Mouse (Mus musculus) ovary, adult 18-20 months (tissue): ENCODE results near the gene B3gat3.
"Not testable (repeated sequence)": the region's sequence is repeated elsewhere in the genome, so short reads cannot be mapped to it uniquely, and the experiment has no call there.

Source experiments
- DNase-seq: peaks from one replicate; pipeline ENCODE4 v3.0.0; 2022; ENCODE audit warnings: low spot score, mixed read lengths

Gene B3gat3

DNA sequence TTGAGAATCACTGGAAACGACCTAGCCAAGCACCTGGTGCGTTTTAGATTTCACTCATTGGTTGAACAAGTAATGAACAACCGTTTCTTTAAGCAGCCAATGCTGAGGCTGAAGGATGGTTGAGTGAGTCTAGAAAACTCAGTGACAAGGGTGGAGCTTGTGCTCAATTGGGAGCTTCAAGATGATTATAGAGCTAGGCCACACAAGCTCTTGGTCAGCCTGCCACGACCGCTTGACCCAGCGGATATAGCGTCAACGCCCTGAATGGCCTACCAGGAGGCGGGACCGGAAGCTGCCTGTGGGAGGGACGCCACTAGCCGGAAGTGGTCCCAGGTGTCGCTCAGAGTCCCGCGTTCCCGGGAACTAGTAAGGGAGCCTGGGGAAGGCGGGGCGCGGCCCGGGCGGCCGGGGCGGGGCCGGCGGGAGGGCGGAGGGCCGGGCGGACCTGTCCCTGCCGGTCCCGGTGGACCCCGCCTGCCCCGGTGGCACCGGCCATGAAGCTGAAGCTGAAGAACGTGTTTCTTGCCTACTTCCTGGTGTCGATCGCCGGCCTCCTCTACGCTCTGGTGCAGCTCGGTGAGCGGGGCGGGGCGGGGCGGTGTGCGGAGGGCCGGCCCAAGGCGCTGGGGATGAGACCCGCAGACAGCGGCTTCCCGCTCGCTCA, at the start of gene B3gat3:
Gene B3gat3, plus strand, starts transcription at position 302 of the 664 bp plus-strand sequence.
- peak; percentile 92 for DNase-seq

DNA sequence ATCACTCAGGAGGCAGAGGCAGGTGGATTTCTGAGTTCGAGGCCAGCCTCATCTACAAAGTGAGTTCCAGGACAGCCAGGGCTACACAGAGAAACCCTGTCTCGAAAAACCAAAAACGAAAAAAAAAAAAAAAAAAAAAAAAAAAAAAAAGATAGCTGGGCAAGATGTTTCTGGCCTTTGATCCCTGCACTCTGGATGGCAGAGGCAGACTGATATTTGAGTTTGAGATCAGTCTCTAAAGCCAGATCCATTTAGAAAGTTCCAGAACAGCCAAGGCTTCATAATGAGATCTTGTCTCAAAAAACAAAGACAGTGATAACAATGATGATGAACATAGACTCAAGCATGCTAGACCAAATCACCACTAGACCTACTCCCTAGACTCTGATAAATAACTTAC, 49.8 kb upstream of the B3gat3 start:
- DNase-seq: not testable (repeated sequence)

DNA sequence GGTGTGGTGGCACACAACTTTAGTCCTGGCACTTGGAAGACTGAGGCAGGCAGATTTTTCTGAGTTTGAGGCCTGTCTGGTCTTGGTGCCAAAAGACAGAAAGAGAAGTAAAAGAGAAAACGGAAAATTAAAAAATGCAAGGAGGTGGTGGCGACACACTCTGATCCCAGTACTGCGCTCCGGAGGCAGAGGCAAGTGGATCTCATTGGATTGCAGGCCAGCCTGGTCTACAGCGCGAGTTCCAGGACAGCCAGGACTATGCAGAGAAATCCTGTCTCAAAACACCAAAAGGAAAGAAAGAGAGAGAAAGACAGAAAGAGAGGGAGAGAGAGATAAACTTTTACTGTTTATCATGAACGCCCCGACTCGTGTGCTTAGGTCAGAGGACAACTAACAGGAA, 49.3 kb upstream of the B3gat3 start:
- no peak for DNase-seq

DNA sequence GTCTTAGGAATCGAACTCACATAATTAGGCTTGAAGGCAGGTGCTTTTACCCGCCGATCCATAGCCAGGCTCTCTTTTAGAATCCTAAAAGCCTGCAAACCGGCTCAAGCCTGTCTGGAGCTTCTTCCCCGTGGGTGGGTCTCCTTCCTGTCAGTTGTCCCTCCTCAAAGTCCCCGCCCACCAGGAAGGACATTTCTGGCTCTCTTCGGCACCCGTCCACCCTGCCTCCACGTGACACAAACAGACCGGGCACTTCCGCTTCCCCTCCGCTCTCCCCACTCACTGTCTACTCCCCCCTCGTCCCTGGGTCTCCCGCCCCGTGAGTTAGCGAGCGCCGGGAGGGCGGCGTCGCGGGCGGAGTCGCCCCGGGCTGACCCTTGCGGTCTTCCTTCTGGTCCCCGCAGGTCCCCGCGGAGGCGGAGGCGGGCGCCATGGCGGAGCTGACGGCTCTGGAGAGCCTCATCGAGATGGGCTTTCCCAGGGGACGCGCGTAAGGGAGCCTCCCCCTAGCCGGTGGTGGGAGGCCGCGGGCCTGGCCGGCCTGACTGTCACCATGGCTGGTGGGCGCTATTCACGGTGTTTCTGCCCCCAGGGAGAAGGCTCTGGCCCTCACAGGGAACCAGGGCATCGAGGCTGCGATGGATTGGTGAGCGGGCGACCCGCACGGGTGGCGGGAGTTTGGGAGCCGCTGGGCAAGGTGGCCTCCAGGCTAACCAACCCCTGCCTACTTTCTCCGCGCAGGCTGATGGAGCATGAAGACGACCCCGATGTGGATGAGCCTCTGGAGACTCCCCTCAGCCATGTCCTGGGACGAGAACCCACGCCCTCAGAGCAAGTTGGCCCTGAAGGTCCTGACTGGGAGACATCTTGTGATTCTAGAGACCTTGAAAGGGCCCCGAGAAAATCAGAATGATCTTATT, 48.6 kb upstream of the B3gat3 start, which contains the start of gene Ubxn1:
Gene Ubxn1, plus strand, starts transcription at position 230 of the 920 bp plus-strand sequence.
- DNase-seq: peak; percentile 98

DNA sequence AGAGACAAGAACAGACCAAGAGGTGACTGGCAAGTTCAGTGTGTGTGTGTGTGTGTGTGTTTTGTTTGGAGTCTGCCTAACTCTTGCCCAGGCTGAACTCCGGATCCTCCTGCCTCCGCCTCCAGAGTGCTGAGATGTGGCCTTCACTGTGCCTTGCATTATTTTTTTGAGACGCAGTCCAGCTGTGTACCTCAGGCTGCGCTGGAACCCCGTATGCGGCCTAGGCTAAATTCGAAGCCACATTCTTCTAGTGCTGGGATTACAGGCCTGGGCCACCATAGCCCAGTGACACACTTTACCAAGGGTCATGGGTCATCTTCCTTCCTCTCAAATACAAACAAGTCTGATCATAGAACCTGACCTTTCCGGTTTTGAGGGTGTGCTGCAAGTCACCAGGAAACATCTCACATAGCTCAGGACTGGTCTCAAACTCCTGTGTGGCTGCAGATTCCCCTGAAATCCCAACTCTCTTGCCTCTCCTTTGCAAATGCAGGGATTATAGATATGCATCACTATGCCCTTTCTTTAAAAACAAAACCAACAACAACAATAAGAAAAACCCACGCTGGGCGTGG, 47.8 kb upstream of the B3gat3 start:
- DNase-seq: no peak

DNA sequence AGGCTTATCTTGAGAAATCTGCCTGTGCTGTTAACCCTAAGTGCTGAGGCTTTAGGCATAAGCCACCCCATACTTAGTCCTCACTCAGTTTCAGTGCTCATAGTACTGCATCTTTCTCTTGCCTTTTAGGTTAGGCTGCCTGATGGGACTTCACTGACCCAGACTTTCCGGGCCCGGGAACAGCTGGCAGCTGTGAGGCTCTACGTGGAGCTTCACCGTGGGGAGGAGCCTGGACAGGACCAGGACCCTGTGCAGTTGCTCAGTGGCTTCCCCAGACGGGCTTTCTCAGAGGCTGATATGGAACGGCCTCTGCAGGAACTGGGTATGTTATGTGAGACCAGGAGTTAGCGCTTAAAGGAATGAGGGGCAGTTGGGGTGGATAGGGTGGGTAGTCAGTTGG, 45.1 kb upstream of the B3gat3 start:
- no peak for DNase-seq

DNA sequence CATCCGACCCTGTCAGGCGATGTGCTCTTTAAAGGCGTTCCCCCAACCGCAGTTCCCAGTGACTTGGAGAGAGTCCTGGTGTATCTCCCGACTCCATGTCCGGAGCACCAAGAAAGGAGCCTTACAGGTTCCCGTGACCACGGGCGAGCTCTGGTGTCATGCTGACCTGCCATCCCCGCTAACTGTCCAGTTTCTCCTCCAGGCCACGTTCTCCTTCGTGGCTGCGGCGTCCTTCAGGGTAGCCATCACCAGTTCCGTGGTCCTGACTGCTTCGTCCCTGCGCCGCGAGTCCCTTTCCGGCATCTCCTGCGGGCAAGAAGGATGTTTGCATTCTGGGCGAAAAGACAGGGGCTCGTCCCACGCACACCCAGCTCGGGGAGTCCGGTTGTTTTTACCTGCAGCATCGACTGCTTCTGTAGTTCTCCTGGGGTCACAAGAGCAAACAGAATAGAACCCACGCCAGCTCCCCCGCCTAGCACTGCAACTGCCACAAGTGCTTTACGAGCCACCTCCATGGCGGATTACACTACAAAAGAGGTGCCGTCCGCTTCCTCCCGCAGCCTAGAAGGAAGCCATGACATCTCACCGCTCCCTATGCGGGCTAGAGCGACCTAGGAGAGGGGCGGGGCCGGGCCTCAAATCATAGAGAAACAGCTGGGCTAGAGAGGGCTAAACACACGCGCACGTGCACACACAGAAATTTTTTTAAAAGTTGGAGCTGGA, 39.7 kb upstream of the B3gat3 start, which contains the start of gene Uqcc3:
Gene Uqcc3, minus strand, starts transcription at position 613 of the 723 bp plus-strand sequence.
- DNase-seq: peak; percentile 87

DNA sequence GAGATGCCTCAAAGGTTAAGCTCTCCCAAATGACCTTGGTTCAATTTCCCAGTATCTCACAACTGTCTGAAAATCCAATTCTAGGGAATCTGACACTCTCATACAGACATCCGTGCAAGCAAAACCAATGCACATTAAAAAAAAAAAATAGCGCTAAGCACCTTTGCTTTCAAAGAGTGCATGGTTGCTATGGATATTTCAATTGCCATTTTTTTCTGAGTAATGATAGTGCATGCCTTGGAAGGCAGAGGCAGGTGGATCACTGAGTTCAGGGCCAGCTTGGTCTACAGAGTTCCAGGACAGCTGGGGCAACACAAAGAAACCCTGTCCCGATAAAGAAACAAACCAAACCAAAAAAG, 39.2 kb upstream of the B3gat3 start:
- no peak for DNase-seq

DNA sequence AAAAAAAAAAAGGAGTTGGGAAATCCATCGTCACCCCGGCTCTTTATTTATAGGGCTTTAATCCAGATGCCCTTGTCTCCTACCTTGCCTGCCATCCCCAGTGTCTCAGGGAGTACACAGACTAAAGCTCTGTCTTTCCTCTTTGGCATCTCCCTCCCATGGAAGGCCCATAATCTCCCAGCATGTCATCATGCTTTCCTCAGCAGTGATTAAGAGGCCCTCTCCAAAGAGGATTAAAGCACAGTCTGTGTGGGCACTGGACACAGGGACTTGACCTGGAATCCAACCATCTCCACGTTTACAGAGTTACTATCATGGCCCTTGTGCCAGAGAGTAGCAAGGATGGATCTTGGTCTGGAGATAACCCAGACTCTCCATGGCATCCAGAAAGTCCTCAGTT, 36.6 kb upstream of the B3gat3 start, which contains the start of the genes Lbhd1 and Gm49403:
Gene Lbhd1, plus strand, starts transcription at position 117 of the 400 bp plus-strand sequence.
Gene Gm49403, plus strand, starts transcription at position 315 of the 400 bp plus-strand sequence.
- DNase-seq: no peak

DNA sequence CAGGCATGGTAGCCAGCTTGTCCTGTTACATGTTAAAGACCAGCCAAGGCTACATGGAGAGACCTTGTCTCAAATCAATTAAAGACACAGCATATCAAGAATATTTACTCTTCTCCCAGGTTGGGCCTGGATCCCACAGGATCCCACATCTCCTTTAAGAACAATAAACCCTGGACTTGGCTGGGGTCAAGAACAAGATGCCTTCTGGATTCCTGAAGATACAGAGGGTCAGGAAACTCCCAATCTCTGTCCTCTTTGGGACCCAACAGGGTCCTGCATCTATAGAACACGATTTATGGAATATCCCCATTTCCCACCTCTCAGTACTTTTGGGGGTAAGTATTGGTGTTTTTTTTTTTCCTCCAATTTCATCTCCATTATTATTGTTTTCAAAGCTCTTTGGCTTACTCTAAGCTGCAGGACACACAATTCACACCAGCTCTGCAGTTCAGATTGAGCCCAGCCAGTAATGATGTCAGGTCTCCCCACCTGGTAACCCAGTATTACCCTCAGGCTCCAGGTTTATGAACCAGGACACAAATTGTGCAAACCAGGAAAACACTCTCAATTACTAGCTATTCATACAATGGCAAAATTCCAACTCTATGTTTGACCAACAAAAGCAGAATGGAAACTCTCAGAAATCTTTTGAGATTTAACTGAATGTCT, 33.1 kb upstream of the B3gat3 start:
- no peak for DNase-seq

DNA sequence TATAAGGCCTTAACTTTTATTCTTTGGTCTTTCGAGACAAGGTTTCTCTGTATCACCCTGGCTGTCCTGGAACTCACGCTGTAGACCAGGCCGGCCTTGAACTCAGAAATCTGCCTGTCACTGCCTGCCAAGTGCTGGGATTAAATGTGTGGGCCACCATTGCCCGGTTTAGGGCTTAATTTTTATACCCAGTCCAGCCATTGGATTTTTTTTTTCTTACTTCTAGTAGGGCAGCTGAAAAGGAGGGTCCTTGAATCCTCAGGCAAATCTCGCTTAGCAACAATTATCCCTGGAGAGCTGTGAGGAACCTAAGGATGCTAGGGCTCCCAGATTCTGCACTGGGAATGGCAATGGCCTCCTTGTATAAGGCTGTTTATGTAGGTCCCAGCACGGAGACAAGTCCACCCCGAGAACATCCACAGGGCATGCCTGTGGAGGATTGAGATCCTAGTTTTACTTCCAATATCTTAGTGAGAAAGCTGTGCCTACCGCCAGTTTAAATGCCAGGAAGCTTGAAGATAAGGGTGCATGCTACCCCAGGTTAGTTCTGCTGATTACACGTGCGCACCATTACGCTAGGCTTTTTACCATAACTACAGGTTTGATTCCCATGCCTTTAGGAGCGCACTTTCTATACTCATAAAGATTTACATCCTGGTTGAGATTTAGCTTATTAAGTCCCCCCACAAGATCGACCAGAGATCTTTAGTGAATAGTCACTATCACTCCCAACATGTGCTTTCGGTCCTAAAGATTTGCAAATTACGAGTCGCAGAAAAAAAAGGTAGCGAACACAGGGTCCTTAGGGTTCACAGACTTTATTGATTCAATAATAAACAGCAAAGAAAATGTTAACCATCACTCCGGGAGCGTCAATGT, 32.4 kb upstream of the B3gat3 start:
- no peak for DNase-seq

DNA sequence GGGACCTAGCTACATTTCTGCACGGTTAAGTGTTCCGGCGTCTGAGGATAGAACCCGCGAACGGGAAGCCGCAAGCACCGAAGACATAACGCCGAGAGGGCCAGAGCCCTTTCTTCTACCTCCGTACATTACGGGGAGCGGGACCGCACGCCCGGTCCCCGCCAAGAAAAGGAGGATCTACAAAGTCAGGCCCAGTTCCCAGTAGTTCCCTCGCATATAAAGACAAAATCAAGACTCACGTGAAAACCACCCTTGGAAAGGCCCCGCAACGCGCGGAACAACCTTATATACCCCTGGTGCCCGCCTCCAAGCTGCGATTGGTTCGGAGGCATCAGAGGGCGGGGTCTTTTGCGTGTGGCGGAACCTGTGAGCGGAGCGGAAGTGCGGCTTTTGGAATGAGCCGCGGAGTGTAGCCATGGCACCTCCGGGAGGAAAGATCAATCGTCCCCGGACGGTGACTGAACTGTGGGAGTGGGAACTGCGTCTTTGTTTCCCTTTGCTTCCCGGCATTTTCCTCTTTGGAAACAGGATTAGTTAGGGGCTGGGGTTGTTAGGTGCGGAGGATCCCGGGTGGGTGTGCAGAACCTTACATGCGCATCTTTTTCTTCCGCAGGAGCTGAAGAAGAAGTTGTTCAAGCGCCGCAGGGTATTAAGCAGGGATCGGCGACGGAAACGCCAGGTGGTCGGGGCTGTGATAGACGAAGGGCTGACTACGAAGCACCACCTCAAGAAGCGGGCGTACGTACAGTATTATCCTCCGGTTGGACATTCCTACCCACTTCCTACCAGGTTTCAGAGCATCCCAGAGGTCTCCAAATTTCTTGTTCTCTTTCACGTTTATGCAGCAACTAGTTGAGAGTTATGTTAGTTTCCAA, 31.4 kb upstream of the B3gat3 start, which contains the start of the genes 1810009A15Rik and Gm49416:
Gene 1810009A15Rik, plus strand, starts transcription at position 343 of the 875 bp plus-strand sequence.
Gene Gm49416, plus strand, starts transcription at position 416 of the 875 bp plus-strand sequence.
- DNase-seq: peak; percentile 91

DNA sequence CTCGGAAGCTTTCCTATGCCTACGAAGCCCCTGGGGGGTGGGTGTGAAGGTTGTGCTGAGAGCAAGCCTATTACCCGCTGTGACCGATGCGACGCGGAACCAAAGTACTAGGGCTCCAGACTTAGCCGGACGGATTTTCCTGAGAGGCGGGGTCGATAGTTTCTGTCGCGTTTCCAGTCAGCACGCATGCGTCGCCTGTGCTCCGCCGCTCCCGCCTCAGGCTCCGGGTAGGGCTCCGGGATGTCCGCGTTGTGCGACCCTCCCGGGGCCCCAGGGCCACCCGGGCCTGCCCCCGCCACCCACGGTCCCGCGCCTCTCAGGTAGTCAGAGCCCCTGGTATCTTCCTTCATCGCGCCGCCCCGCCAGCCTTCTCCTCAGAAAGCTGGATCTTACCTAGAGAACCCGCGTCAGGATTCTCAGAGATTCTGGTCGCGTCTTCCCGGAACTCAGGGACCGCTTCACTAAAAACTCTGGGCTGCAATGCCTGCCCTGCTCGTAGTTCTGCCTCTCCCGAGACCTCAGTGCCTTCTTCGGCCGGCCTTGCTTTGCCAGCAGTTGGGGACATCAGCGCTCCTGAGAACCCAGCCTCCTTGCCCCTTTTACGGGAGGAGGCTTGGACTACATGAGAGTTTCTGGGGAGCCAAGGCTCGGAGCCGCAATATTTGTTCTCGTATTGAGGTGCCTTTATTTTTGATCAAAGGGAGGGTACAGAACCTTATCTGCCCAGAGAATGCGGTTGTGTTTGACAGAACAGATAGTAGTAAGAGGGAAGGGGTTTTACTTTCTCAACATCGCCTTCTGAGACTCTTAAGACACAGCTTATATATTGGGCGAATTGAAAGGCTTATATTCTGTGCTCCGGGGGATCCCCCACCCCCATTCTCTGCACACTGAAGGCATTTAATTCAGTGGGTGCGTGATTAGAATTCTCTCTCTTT, 27.1 kb upstream of the B3gat3 start, which contains the start of gene Ints5:
Gene Ints5, plus strand, starts transcription at position 177 of the 938 bp plus-strand sequence.
- DNase-seq: peak; percentile 63

DNA sequence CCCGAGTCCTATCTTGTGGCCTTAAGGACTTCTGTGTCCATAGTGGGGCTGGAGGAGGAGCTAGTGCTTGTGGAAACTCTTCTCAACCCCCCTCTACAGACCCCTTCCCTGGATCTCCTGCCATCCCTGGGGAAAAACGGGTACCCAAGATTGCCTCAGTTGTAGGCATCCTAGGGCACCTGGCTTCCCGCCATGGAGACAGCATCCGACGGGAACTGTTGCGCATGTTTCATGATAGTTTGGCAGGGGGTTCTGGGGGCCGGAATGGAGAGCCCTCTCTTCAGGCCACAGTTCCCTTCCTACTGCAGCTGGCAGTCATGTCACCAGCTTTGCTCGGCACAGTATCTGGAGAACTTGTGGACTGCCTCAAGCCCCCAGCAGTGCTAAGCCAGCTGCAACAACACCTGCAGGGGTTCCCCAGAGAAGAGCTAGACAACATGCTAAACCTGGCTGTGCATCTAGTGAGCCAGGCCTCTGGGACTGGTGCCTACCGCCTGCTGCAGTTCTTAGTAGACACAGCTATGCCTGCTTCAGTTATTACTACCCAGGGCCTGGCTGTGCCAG, 24.7 kb upstream of the B3gat3 start:
- no peak for DNase-seq

DNA sequence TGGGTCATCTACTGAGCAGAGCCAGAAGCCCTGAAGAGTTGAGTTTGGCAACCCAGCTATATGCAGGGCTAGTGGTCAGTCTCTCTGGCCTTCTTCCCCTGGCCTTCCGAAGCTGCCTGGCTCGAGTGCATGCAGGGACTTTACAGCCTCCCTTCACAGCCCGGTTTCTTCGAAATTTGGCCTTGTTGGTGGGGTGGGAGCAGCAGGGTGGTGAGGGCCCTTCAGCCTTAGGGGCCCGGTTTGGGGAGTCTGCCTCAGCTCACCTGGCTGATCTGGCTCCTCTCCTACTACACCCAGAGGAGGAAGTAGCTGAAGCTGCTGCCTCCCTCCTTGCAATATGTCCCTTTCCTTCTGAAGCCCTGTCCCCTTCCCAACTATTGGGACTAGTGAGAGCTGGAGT, 23.9 kb upstream of the B3gat3 start:
- not testable (repeated sequence) for DNase-seq

DNA sequence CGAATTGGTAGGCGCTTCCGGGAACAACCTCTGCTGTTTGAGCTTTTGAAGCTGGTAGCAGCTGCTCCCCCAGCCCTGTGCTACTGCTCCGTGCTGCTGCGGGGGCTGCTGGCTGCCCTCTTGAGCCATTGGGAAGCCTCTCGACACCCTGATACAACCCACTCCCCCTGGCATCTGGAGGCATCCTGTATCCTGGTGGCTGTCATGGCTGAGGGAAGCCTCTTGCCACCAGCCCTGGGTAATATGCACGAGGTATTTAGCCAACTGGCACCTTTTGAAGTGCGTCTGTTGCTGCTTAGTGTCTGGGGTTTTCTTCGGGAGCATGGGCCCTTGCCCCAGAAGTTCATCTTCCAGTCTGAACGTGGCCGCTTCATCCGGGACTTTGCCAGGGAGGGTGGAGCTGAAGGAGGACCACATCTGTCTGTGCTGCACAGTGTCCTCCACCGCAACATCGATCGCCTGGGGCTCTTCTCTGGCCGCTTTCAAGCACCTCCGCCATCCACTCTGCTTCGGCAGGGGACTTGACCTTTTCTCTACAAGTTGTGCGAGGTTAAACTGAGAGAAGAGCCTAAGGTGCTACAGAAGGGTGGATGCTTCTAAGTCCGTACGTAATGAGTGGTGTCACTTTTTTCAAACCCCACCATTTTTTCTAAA, 22.8 kb upstream of the B3gat3 start:
- DNase-seq: peak; percentile 32
